Mouse (Mus musculus): Measurements from ENCODE around the gene Gpr152.

- TF ChIP-seq CTCF (IDR thresholded peaks at IDR 0.05; ENCODE audit: insufficient read depth, low read depth, low read length): no peak
- no peak for TF ChIP-seq POLR2A (IDR thresholded peaks at IDR 0.05; ENCODE audit: insufficient read depth, low read depth, low read length)
Observed at GRCm38 (mm10) chr19:4117006-4117405, 22.6 kb upstream of the Gpr152 start.

All from olfactory bulb, adult 2 months (tissue).